Mouse (Mus musculus): ENCODE measurements around the gene Mlip.
A peak's percentile ranks its signal among the peaks of the same experiment; 100 is the strongest.

DNA sequence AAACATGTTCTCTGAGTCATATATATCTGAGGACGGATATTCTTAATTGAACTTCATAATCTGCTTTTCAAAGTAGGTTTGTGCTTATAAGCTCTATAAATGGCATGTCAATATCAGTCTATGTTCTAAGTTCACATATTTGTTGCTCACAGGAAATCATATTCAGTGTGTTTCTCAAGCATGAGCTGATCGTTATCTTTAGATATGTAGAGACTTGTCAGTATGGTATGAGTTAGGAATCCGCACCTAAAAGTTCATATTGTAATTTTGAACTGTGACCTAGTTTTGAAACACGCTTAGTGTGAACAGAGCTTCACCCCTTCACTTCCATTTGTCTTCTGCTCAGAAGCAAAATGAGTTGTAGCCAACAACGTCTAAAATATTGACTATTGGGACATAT, 64.8 kb downstream of the Mlip start:
- TF ChIP-seq CTCF (IDR thresholded peaks at IDR 0.05; ENCODE audit: low read depth) (no peak), EP300 (optimal IDR thresholded peaks at IDR 0.05) (peak; percentile 86)
